Mouse (Mus musculus) left cerebral cortex, postnatal 14 days (tissue): ENCODE measurements around the gene Mucl2. TPM values are rescaled to one million over a fixed set of nuclear protein-coding genes. Genes with fewer than 3 reads are reported as not detected.
"Not testable (repeated sequence)": the region's sequence is repeated elsewhere in the genome, so short reads cannot be mapped to it uniquely, and the experiment has no call there.

Experiments used
- DNase-seq, 2 experiments: peaks; one replicate each; pipeline ENCODE4 v3.0.0; 2021 to 2022; ENCODE audit warnings: low spot score in 2 of 2, mixed read lengths in 1 of 2
- intact Hi-C: fragments of 180-260 bp; cut with DNase I; formaldehyde crosslinking; loops from one replicate; pipeline ENCODE4 v1.15.1; 2025
- long read RNA-seq, 2 experiments: library from polyadenylated mRNA; stranded (forward); transcript quantifications; one replicate each; pipeline ENCODE4 v2.0.0; 2021
- microRNA-seq, 2 experiments: library from miRNA; unstranded; fragments of <30 nt; microRNA quantifications; one replicate each; pipeline ENCODE4 v1.2.0; 2022
- total RNA-seq, 2 experiments: library from RNA; stranded (reverse); gene quantifications; 2 replicates each; pipeline ENCODE4 v1.2.3; 2021

Gene Mucl2
- total RNA-seq: not detected
- long read RNA-seq, experiment 1: 0 reads
- long read RNA-seq, experiment 2: 0 reads

DNA sequence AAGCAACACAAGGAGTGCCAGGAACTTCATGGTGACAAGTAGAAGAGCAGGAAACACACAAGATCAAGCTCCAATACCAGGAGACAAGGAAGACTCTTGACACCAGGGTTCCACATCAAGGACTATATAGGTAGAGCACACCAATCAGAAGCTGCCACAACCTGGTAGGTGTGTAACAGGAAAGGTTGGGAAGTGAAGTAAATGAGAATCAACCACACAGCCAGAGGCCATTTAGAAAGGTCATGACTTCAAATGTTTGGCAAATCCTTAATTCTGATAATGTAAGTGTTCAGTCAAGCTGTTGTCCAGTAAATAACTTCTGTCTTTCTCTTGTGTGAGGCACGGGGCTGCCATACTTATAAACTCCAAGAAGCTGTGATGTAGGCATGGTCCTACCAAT is at the start of gene Mucl2:
Gene Mucl2 (minus strand): TSS at position 101 of the 400 bp plus-strand sequence.
- no peak for DNase-seq
- intact Hi-C loops: no loop called here

GRCm38 (mm10) chr15:103913061-103913460 is 13.9 kb upstream of the Mucl2 start:
- not testable (repeated sequence) for DNase-seq
- intact Hi-C loops: loop anchor here (2.0 kb wide), 1 partner anchor 136 kb away; no protein-coding TSS in a partner anchor

Small RNA genes within 50 kb of the gene (microRNA-seq; reads per million reads assigned to microRNA genes)
- 0 reads per million in 2 experiments for gene Gm22852

Other genes with a start within 250 kb of the Mucl2 start
- gene Mucl1, start 143.8 kb downstream of the Mucl2 start, total RNA-seq: not detected